Mouse (Mus musculus) liver, postnatal 0 days (tissue): ENCODE data around the gene 4930455H04Rik.

Experiments used
- CTCF ChIP-seq: sonication (generic); IDR thresholded peaks from 2 replicates; pipeline ENCODE4 v1.5.1; 2016; ENCODE audit warnings: antibody characterized with exemption, low read depth
- EP300 ChIP-seq: IDR thresholded peaks from 2 replicates; pipeline ENCODE4 v1.6.1; 2016; ENCODE audit warnings: antibody characterized with exemption, low read depth, mild to moderate bottlenecking

DNA sequence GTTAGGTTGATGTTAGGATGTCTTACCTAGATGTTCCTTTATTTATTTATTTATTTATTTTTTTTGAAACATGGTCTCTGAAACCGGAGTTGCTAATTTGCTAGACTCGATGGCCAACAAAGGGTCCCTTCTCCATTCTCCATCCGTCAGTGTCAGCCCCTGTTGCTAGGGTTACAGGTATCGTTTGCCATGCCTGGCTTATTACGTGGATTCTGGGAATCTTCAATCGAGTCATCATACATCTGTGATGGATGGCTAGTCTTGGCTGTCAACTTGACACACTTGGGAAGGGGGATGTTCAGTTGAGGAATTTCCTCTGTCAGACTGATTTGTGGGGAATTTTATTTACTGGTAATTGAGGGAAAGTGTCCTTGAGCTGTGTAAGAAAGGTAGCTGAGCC, 25.3 kb upstream of the 4930455H04Rik start:
- TF ChIP-seq CTCF (no peak), EP300 (no peak)
